Mouse (Mus musculus) splenic B cell, adult 2 months (primary cell): ENCODE measurements around the gene Spem2.

Source experiments
- DNase-seq: peaks from one replicate; pipeline ENCODE4 v3.0.0-alpha.2; 2011; ENCODE audit warnings: low read depth, low spot score
- H3K27me3 ChIP-seq: 2 replicates; pipeline ENCODE4 v1.6.1; 2012; ENCODE audit warnings: mild to moderate bottlenecking, low read length, moderate library complexity, mixed read lengths; ENCODE audit not compliant: control insufficient read depth, poor library complexity, insufficient read depth, severe bottlenecking
- H3K36me3 ChIP-seq: 2 replicates; pipeline ENCODE4 v1.6.1; 2012; ENCODE audit warnings: mild to moderate bottlenecking, low read length, moderate library complexity, mixed read lengths; ENCODE audit not compliant: control insufficient read depth, poor library complexity, insufficient read depth, severe bottlenecking

The Spem2 gene

GRCm38 (mm10) chr11:69815155-69815554, 3.1 kb downstream of the Spem2 start, which contains the start of gene Gm39566:
TSS of gene Gm39566 (minus strand) at chr11:69815298.
- Histone ChIP-seq H3K36me3 (no peaks in the 10 kb centered on the region), H3K27me3 (no peaks in the 10 kb centered on the region)
- DNase-seq, result no peak

GRCm38 (mm10) chr11:69810280-69810679, 8.0 kb downstream of the Spem2 start:
- DNase-seq, result no peak
- H3K36me3 ChIP-seq, result no peaks in the 10 kb centered on the region
- no peaks in the 10 kb centered on the region for H3K27me3 ChIP-seq

DNA sequence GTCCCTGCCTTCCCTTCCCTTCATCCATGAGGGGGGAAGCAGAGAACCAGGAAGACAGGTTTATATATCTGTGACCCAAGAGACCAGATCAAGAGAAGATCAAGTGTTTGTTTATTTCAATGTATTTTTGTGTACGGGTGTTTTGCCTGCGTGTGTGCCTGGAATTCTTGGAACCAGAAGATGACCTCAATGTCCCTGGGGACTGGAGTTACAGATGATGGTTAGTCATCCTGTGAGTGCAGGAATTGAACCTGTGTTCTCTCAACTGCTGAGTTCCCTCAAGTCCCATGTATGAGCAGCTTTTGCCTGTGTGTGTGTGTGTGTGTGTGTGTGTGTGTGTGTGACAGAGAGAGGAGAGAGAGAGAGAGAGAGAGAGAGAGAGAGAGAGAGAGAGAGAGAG, 10.6 kb downstream of the Spem2 start:
- H3K27me3 ChIP-seq, result no peaks in the 10 kb centered on the region
- DNase-seq, result no peak
- H3K36me3 ChIP-seq, result no peaks in the 10 kb centered on the region

- Histone ChIP-seq H3K27me3 (no peaks in the 10 kb centered on the region), H3K36me3 (no peaks in the 10 kb centered on the region)
- DNase-seq, result no peak
Observed at GRCm38 (mm10) chr11:69806378-69806777, 11.9 kb downstream of the Spem2 start.

DNA sequence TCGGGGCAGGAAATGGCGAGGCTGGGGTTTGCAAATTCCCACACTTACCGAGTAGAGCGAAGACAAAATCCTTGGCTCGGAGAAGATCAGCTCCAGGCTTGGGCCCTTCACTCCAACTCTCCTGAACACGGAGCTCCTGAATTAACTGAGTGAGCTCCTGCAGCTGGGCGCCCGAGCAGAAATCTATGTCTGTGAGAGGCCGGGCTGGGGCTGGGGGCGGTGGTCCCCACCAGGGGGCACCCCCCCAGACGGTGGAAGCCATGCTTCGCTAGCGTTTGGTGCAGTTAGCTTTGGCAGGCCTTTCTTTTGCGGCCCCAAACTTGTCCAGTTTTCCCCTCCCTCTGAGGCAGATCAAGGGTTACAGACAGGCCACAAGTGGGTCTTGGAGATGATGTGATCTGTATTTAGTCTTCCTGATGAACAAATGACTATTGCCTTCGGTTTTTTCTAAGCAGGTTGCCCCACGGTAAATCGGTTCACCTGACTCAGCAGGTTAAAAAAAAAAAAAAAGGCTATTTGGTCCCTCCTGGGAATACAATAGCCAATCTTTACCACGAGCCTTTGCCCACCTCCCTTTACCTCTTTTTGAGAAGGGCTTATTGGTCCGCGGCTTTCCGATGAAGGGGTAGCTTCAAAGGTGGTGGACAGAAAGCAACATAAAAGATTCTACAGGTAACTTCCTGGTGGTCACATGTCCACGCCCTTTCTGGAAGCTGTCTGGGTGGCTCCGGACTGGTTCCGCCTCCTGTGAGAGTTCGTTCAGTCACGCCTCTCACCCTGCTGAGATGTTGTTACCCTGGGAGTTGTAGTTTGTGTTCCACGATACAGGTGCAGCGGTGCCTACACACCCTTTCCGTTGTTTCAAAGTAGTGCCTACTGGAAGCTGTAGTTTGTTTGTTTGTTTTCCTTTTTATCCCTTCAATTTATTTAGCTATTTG, 13.0 kb downstream of the Spem2 start, which contains the start of gene Tmem102:
TSS of gene Tmem102 (minus strand) at position 653 of the 938 bp plus-strand sequence.
- peak; percentile 19 for DNase-seq
- H3K27me3 ChIP-seq, result no peaks in the 10 kb centered on the region
- no peaks in the 10 kb centered on the region for H3K36me3 ChIP-seq

- H3K27me3 ChIP-seq, result no peaks in the 10 kb centered on the region
- H3K36me3 ChIP-seq, result no peaks in the 10 kb centered on the region
- DNase-seq, result no peak
Observed at GRCm38 (mm10) chr11:69804652-69804940, 13.7 kb downstream of the Spem2 start.

DNA sequence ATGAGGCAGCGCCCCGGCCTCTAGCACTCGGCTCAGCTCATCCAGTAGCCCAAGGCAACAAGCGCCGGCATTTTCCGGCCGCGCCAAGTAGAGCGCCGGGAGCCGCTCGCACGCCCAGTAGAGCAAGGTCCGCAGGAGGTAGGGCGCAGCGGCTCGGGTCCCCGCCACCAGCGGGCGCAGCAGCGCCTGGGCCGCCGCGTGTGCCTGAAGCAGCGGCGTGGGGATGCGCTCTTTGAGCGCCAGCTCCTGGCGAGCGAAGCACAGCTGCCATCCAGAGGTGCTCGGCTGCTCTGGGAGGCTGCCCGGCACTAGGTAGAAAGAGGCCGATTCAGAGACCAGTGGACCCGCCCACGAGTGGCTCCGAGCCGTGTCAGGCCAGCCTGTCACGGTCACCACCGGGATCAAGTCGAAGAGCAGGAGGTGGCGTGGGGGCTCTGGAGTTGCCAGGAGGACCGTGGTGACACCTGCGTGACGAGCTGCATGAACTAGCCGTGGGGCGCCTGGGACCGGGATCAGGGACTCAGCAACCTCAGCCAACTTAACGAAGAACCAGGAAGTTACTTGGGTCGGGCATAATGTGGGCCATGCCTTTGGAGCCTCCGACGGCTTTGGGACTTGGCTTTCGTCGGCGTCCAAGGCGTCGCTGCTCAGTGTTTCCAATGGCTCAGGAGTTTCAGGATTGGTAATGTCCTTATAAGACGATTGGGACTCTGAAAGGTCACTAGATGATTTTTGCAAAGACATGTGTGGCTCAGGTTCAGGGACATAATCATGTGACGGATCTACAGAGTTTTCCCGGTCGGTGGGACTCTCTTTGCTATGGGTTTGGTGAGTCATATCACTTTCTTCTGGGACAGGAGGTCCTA, 14.2 kb downstream of the Spem2 start:
- DNase-seq, result peak; percentile 83
- no peaks in the 10 kb centered on the region for H3K27me3 ChIP-seq

GRCm38 (mm10) chr11:69803328-69803727, 14.9 kb downstream of the Spem2 start:
- Histone ChIP-seq H3K27me3 (no peaks in the 10 kb centered on the region), H3K36me3 (no peaks in the 10 kb centered on the region)
- no peak for DNase-seq

More for the DNA sequence above, 14.2 kb downstream of the Spem2 start:
- no peaks in the 10 kb centered on the region for H3K36me3 ChIP-seq

GRCm38 (mm10) chr11:69802648-69803105, 15.6 kb downstream of the Spem2 start:
- H3K27me3 ChIP-seq, result no peaks in the 10 kb centered on the region
- peak; percentile 43 for DNase-seq
- H3K36me3 ChIP-seq, result no peaks in the 10 kb centered on the region

- peak; percentile 23 for DNase-seq
Observed at GRCm38 (mm10) chr11:69801379-69801977, 16.8 kb downstream of the Spem2 start, which contains the start of gene Fgf11. TSS of gene Fgf11 (minus strand) at chr11:69801857.

DNA sequence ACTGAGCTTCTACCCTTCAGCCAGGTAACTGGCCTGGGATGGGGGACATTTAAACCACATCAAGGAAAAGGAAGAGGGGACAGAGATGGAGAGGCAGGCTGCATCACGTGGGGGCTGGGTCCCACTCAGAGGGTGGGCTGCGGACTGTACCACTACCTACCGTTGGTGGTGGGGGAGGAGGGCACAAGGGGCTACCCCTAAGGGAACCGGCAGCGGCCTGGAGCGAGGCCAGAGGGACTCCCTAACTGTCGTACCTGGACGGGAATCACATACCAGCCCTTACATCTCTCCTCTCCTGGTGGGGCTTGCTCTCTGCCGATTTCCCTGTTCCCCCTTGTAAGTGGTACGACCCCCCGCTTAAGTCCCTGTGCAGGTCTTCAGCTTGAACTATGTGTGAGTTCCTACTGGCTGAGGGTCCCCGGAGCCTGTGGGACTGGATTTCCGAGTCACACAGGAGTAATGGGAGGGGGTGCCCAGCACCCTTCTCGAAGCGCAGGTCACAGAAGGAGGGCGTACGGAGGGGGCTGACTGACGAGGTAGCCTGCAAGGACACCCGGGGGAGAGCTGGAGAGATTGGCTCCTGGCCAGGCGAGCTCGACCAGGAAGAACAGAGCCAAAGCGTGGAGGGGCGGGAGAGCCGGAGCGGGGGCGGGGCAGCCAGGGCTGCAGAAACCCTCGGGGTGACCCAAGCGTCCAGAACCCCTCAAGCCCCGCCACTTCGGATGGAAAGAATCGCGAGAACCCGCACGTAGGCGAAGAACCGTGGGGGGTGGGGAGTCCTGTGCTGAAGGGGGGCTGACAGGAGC, 17.7 kb downstream of the Spem2 start:
- no peaks in the 10 kb centered on the region for H3K36me3 ChIP-seq
- peak; percentile 31 for DNase-seq

More at GRCm38 (mm10) chr11:69801379-69801977, 16.8 kb downstream of the Spem2 start, which contains the start of gene Fgf11:
- no peaks in the 10 kb centered on the region for H3K36me3 ChIP-seq
- H3K27me3 ChIP-seq, result no peaks in the 10 kb centered on the region

GRCm38 (mm10) chr11:69800138-69800391, 18.2 kb downstream of the Spem2 start:
- no peaks in the 10 kb centered on the region for H3K36me3 ChIP-seq
- DNase-seq, result peak; percentile 52
- H3K27me3 ChIP-seq, result no peaks in the 10 kb centered on the region

More for the DNA sequence above, 17.7 kb downstream of the Spem2 start:
- no peaks in the 10 kb centered on the region for H3K27me3 ChIP-seq

DNA sequence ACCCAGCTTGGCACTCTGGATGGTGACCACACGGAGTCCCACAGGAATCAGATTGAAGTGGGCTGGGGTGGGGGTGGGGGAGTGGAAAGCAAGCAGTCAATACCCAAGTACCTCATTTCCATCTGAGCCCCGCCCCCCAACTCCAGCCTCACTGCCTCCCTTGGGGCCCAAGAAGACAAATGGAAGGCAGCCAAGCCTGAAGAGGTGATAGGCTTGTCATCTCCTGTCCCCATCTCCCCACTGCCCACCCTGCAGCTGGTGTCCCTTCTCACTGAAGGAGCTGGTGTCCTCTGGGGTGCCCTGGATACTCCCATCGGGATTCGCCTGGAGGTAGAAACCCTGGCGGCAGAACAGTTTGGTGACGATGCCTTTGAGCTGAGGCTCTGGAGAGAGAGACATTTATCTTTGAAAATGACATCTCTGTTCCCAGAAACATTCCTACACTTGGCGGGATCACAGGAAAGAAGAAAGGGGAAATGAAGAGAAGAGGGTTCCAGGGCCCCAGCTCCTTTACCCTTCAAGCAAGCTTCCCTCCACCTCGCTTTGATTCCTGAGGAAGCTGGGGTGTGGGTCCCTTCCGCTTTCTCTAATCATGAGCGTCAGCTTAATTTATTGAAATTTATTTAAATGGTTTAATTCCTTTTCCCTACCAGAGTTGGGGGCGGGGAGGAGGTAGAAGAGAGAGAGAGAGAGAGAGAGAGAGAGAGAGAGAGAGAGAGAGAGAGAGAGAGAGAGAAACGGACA, 18.7 kb downstream of the Spem2 start:
- Histone ChIP-seq H3K36me3 (no peaks in the 10 kb centered on the region), H3K27me3 (no peaks in the 10 kb centered on the region)
- peak; percentile 78 for DNase-seq
